Mouse (Mus musculus) myocyte (in vitro differentiated cells): ENCODE data around the gene Fos.
A peak's percentile ranks its signal among the peaks of the same experiment; 100 is the strongest.

Source experiments
- CEBPB ChIP-seq: IDR thresholded peaks from 2 replicates; pipeline ENCODE4 v1.6.1; 2011; ENCODE audit warnings: mild to moderate bottlenecking, moderate library complexity; ENCODE audit not compliant: poor library complexity, insufficient read depth, severe bottlenecking
- E2F4 ChIP-seq: IDR thresholded peaks from one replicate; pipeline ENCODE4 v1.6.1; 2011; ENCODE audit warnings: mild to moderate bottlenecking, control low read depth, moderate library complexity; ENCODE audit not compliant: insufficient read depth
- MAX ChIP-seq: IDR thresholded peaks from one replicate; pipeline ENCODE4 v1.6.1; 2011; ENCODE audit warnings: low read depth, mild to moderate bottlenecking, control low read depth
- MYOD1 ChIP-seq, 3 experiments: IDR thresholded peaks; one replicate each; pipeline ENCODE4 v1.6.1; 2011; ENCODE audit warnings: control low read depth in 2 of 3, low read depth in 2 of 3, mild to moderate bottlenecking in 2 of 3, moderate library complexity in 1 of 3; ENCODE audit not compliant: insufficient read length in 2 of 3, control insufficient read depth in 1 of 3
- MYOG ChIP-seq, 3 experiments: IDR thresholded peaks; one replicate each; pipeline ENCODE4 v1.6.1; 2011; ENCODE audit warnings: control low read depth in 2 of 3, low read depth in 2 of 3, mild to moderate bottlenecking in 2 of 3; ENCODE audit not compliant: insufficient read length in 2 of 3, control insufficient read depth in 1 of 3, insufficient read depth in 1 of 3
- POLR2A ChIP-seq: IDR thresholded peaks from one replicate; pipeline ENCODE4 v1.6.1; 2011; ENCODE audit warnings: low read depth, mild to moderate bottlenecking, control low read depth, moderate library complexity; ENCODE audit not compliant: insufficient read length
- POLR2AphosphoS2 ChIP-seq: IDR thresholded peaks from one replicate; pipeline ENCODE4 v1.6.1; 2011; ENCODE audit warnings: low read depth, control low read depth; ENCODE audit not compliant: insufficient read length
- REST ChIP-seq: IDR thresholded peaks from one replicate; pipeline ENCODE4 v1.6.1; 2011; ENCODE audit warnings: mild to moderate bottlenecking, control low read depth, moderate library complexity; ENCODE audit not compliant: insufficient read depth, insufficient read length
- TCF12 ChIP-seq: IDR thresholded peaks from one replicate; pipeline ENCODE4 v1.6.1; 2011; ENCODE audit warnings: mild to moderate bottlenecking, control low read depth; ENCODE audit not compliant: poor library complexity, insufficient read depth, severe bottlenecking
- USF1 ChIP-seq: IDR thresholded peaks from one replicate; pipeline ENCODE4 v1.6.1; 2011; ENCODE audit warnings: low read depth, mild to moderate bottlenecking, control low read depth, moderate library complexity

DNA sequence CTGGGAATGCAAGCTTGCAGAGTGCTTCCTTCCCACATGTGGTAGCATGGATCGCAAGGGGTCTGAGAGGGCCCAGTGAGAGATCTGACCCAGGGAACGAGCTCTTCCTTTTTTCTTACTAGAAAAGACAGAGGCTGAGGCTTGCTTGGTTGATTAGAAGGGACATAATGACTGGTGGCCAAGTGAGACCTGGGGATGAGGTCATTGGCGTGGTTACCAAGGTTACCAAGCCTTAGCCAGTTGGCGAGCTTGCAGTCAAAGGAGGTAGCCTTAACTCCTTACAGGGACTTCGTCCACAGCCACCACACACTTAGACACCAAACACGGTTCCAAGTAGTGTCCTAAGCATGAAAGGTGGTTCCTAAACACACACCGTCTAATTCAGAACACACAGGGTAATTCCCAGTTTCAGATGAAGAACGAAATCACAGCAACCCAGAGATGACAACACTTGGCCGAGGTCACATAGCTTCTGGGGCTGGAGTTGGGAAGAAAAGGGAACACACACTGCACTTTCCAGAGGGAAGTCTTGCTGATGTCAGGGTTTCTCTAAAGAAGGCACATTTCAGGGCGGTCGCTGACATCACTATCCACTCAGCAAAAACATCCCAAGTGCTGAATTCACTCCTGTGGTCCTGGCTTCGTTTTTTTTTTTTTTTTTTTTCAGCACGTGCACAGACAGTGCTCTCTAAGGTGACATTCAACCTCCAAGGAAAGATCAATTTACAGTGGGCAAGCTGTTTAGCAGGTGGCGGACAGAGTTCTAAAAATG is 49.9 kb downstream of the Fos start:
- TF ChIP-seq E2F4 (no peak), POLR2AphosphoS2 (no peak), POLR2A (no peak), USF1 (no peak), MAX (no peak), MYOD1 (IDR thresholded peaks at IDR 0.05; ENCODE audit: control insufficient read depth in 1 of 3, insufficient read length in 2 of 3, low read depth in 2 of 3) (peak in 1 of 3 experiments; percentile 23), CEBPB (no peak), MYOG (IDR thresholded peaks at IDR 0.05; ENCODE audit: control insufficient read depth in 1 of 3, insufficient read depth in 1 of 3, insufficient read length in 2 of 3, low read depth in 2 of 3) (no peak), TCF12 (no peak), REST (no peak)
